Mouse (Mus musculus) brain, embryonic 18.5 days (tissue): ENCODE results near the gene Rnf227.
A peak's percentile ranks its signal among the peaks of the same experiment; 100 is the strongest.
"Not testable (repeated sequence)": the region's sequence is repeated elsewhere in the genome, so short reads cannot be mapped to it uniquely, and the experiment has no call there.

Experiments
- DNase-seq: peaks from one replicate; pipeline ENCODE4 v3.0.0-alpha.2; 2012; ENCODE audit warnings: low read depth, low spot score

Gene Rnf227

DNA sequence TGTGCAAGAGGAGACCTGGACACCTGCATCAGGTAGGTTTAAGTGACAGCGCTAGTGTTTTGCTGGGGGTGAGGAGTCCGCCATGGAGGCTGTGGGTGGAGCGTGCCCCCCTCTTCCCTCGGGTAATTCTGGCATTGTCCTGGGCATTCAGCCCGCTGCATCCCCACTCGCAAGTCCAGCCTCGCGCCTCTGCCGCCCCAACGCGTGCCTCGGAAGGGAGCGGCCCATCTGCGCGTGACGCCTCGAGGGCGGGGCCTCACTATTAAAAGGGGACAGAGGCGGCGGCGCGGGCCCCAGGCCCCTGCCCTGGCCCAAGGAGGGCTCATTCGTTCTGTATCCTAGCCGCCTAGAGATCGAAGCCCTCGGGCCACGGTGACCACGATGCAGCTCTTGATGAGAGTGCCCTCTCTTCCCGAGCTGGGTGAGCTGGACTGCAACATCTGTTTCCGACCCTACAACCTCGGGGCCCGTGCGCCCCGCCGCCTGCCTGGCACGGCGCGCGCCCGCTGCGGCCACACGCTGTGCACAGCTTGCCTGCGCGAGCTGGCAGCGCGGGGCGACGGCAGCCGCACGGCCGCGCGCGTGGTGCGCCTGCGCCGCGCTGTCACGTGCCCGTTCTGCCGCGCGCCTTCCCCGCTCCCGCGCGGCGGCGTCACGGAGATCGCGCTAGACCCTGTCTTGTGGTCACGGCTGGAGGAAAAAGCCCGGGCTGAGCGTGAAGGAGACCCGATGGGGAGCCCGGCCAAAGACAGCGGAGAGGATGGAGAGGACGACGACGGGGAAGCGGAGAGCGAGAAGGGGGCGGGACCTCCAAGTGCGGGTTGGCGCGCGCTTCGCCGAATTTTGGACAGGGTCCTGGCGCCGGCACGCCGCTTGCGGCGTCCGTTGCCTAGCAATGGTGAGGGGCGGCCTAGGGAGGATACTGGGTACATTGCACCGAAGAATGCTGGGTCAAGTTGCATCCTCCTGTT is at the start of gene Rnf227:
TSS of gene Rnf227 (plus strand) at position 301 of the 971 bp plus-strand sequence.
- DNase-seq: peak; percentile 71

DNA sequence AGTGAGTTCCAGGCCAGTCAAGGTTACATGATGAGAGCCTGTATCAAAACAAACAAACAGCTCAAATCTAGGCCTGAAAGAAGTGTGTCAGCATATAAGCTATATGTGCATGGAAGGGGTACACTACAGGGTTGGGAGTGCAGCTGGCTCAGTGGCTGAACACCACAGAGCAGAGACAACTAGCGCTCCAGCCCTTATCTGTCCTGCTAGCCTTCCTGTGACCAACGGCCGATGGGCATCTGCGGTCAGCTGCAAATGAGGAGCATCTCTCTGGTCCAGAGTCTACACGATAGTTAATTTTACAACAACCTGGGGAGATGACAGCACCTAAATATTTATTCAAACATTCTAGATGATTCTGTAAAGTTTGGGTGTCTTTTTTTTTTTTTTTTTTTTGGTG is 49.1 kb upstream of the Rnf227 start:
- no peak for DNase-seq

DNA sequence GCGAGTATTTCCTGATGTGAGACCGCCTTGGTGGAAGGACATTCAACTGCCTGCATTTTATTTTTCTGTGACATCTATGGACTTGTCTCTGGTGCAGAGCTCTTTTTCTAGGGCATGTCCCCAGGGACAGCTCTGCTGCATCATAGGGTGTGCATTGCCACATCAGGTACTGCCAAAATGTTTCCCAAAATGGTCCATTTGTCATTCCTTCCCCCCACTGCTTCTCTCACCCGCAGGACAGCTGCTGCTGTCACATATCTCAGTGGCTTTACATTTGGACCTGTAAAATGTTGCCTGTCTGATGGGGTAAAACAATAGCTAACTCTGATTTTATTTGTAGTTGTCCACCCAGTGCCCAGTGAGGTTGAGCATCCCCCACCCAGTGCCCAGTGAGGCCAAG is 45.0 kb upstream of the Rnf227 start:
- DNase-seq: no peak

DNA sequence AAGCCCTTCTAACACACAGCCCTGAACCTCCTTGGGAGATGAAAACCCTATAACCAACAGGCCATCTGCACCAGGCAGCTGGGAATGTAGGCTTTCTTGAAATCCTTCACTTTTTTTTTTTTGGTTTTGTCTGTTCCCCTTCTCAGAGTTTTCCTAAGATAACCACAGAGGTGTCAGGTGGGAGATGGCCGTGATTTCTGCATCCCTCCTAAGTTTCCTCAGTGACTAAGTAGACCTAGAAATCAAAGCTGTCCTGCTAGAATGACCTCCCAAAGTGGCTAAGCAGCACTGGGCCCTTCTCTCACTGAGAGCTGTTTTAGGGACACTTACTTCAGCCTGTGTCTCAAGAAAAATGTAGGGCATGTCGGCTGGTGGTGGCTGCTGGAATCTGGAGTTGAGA is 42.5 kb upstream of the Rnf227 start:
- DNase-seq: no peak

DNA sequence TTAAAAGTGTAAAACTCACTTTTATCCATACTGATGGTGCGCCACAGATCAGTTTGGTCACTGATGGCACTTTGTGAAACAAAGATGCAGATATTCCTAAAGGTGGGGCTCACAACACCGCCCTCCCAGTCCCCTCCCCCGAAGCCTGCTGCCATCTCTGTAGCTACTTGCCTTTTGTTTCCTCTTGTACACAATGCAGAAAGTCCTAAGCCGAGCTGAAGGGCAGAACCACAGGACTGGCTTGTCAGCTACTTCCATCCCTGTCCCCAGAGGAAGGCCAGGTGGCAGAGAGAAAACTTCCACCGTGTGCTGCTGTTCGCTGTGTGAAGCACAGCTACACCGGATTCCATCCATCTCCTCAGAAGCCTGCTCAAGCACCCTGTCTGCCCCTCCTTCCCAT is 42.0 kb upstream of the Rnf227 start:
- no peak for DNase-seq

DNA sequence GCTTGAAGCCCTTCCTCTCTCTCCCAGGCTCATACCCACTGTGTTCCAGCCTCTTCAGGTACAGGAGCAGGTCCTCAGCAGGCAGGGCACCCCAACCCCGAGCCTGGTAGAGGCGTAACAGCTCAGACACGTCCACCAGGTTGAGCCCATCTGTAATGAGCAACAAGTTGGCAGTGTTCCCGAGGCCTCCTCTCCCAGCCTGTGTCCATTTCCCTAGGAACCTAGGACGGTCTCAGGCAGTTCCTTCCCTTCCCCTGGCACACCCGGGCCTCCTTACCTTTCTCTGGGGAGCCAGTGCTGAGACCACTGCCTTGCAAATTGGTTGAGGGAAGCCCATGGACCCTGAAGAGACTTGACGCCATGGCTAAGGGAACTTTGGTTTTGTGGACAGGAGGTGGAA is 37.4 kb upstream of the Rnf227 start:
- DNase-seq: no peak

DNA sequence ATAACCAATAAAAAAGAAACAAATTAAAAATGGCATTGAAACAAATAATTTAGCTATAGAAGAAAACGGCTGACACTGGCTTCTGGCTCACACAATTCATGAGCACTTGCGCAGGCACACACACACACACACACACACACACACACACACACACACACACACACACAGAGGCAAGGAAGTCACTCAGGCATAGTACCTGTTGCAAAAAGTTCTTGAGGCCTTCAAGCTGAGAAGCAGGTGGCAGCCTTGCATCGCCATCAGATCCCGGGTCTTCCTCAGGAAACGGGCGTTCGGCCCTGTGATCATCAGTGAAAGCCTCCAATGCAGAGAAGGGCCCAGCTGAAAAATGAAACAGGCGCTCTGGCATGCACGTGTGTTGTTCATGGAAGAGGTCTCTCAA is 35.0 kb upstream of the Rnf227 start:
- no peak for DNase-seq

DNA sequence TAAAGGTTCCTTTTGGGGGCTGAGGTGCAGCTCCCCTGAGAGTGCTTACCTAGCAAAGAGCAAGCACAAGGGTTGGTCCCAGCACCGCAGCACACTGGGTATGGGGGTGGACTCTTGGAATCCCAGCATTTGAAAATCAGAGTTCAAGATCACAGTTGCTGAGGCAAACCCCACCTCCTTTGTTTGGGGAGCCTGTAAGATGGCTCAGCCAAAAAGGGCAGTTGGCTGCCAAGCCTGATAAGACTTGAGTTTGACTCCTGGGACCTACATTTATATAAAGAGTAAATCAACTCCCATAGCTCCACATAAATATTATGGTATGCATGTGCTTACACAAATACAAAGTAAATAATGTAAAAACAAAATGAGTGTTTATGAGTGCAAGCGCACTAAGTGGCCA is 34.2 kb upstream of the Rnf227 start:
- DNase-seq: no peak

DNA sequence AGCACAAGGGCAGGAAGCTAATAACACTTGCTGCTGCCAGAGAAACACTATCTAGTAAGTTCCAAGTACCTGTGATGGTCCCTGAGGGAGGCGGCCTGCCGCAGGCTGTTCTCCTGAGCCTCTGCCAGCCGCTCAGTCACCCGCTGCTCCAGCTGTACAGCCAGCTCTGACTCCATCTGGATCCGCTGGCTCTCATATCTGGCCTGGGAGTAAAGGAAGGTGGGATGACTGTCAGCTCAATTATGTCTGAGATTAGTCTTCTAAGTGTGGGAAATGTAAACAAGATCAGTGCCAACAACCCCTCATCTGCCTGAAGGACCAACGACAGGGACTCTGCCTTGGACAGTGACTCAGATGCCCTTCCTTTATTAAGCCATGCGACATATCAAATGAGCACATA is 29.0 kb upstream of the Rnf227 start:
- DNase-seq: no peak

DNA sequence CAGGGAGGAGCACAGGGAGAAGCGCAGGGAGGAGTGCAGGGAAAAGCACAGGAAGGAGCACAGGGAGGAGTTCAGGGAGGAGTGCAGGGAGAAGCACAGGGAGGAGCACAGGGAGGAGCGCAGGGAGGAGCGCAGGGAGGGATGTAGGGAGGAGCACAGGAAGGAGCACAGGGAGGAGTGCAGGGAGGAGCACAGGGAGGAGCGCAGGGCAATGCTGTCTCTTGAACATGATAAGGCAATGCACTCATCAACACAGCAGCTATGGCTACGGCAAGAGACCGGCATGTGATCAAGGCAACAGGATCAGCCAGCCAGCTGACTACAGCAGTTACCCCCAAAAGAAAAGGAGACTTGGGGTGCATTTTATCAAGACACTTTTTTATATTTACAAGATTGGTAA is 23.9 kb upstream of the Rnf227 start:
- no peak for DNase-seq

DNA sequence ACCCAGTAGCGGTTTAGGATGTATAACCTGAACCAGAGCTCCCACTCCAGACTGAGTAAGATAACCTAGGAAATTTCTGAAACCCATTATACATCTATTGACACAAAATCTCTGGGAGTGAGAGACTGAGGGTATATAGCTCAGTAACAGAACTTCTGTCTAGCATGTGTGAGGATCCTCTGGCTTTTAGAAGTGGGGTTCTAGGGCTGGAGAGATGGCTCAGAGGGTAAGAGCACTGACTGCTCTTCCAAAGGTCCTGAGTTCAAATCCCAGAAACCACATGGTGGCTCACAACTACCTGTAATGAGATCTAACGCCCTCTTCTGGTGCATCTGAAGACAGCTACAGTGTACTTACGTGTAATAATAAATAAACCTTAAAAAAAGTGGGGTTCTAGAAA is 22.3 kb upstream of the Rnf227 start:
- DNase-seq: not testable (repeated sequence)

DNA sequence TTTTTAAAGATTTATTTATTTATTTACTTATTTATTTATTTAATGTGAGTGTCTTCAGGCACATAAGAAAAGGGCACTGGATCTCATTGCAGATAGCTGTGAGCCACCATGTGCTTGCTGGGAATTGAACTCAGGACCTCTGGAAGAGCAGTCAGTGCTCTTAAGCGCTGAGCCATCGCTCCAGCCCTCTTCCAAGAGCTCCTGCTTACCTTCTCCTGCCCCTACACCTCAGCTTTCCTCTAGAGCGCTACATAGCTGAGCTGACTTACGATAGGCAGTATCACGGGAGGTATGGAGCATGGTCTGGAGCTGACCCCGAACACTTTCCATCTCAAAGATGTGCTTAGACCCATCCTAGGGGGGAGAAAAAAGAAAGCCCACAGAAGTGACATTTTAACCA is 18.7 kb upstream of the Rnf227 start:
- DNase-seq: no peak

DNA sequence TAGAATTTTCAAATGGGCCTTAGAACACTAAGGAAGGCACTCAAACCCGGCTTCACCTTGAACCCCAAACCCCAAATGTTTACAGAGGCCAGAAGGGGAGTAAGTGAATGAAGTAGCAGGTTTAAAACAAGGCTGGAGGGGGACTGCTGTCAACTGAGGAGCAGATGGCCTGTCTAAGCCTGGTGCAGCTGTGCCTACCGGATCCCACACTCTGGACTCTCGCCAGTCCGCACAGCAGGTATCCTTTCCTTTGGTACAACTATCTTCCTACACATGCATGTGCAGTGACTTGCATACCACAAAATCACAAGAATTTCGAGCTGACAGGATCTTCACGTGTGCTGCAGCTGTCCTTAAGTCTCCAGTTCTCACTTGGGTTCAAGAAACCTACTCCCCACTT is 18.3 kb upstream of the Rnf227 start:
- DNase-seq: no peak

DNA sequence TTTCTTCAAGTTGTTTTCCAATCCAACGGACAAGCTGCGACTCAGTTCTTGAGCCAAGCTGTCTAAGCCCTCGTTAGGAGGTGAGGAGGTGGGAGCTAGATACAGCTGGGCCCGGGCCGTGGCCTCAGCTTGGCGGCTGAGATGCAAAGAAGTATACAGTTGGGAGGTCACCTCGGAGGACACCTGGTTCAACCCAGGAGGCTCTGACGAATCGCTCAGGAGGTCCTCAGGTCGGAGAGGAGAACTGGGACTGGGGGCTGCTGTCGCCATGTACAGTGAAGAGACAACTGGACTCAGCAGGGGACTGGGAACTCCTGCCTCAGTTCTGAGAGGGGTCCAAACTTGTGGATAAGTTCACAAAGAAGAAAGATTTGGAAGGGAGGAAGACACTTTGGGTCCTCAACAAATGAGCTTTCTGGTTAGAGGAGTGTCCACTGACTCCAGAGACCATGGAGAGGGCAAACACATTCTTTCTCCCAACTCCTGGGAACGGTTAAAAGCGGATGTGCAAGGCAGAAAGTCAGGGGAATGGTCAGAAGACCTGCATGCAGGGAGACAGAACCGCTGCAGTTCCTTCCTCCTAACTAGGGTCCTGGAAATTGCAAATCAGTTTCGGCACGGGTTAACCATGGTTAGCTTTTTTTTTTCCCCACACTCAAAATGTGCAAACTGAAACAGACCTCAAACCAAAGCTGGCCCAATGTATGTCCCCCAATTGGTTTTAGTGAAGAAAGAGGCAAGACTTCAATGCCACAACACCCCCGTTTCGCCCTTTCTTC is 17.4 kb upstream of the Rnf227 start:
- DNase-seq: no peak

DNA sequence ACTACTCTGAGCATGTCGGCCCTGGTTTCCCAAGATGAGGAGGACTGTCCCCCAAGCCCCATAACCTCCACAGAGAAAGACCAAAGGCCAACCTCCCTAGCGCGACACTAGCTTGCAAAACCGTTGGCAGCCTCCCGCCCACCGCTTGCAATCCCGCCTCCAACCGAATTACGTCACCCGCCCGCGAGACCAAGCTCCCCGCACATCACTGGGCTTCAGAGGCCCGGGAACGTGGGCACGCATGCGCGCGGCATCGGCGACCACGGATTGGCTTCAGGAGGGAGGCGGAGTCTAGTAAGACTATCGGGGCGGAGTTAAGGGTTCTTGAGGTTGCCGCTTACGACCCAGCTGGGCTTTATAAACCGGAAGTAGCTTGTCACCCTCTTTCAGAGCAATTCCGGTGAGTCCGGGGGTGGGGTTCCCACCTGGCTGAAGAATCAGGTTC is 16.6 kb upstream of the Rnf227 start, which contains the start of the genes Cntrob and Trappc1:
TSS of gene Cntrob (minus strand) at position 109 of the 445 bp plus-strand sequence.
TSS of gene Trappc1 (plus strand) at position 314 of the 445 bp plus-strand sequence.
- DNase-seq: peak; percentile 96

DNA sequence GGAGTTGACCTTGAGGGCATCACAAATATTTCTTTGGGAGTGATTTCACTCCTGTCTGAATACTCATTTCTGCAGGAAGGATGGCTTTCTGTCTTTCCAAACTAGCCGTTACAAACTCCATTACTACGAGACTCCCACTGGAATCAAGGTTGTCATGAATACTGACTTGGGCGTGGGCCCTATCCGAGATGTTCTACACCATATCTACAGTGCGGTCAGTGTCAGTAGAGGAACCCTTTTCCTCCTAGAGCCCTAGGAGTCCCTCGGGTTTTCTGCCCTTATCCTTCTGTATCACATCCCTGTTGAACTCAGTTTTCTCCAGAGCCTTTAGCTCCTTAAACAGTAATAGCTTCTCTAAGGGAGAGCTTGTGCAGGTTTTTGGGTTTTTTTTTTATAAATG is 15.5 kb upstream of the Rnf227 start:
- no peak for DNase-seq

DNA sequence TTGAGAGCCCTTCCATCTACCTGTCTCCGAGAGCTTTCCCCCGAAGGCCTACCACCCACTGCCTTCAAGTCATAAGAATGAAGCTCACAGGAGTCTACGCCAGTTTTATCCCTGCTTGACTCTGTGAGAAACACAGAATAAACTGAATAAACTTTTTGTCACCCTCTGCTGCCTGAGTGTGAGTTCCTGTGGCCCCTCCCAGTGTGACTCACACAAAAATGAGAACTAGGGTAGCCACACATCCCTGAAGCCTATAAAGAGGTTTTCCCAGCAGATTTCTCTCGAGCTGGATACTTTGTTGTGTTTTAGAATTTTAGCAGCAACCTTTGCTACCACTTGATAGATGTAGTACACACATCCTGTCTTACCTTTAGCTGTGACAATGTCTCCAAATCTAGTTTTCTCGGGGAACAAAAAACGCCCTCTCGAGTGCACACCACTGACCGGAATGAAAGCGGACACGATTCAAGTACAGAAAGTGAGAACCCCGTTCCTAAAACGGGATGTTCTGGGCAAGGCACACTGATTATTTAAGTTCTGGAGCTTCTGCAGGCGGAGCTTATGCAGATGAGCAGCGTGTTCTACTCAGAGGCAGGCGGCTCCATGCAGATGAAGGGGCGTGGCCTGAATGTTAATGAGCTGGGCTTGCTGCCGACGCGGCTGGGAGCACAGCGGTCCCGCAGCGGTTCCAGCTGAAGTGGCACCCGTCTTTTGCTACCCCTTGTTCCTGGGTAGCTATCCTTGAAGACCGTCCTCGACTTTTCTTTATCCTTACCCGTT is 14.4 kb upstream of the Rnf227 start, which contains the start of gene Kcnab3:
TSS of gene Kcnab3 (plus strand) at position 631 of the 780 bp plus-strand sequence.
- no peak for DNase-seq

DNA sequence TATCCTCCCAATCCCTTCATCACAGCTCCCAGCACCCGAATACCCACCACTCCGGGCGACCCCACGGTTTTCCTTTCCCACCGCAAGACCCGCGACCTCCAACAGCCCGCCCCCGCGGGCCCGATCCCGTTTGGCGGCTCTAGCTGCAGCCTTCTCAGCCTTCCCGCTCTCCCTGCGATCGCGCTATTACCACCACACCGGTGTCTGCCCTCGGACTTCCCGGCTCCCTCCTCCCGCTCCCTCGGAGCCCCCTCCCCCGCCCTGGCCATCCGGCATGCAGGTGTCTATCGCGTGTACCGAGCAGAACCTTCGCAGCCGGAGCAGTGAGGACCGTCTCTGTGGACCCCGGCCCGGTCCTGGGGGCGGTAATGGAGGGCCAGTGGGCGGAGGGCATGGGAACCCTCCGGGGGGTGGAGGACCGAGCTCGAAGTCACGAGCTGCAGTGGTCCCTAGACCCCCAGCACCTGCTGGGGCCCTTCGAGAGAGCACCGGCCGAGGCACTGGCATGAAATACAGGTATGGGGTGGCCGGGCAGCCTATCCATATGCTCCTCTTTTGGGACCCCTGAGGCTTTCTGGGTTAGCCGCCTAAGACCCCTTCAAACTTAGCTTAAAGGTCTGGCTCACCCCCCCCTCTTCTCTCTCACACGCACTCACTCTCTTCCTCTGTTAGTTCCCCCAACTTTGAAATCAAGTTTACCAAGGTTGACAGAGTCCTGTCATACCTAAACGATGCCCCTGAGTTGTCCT is 13.7 kb upstream of the Rnf227 start:
- no peak for DNase-seq

DNA sequence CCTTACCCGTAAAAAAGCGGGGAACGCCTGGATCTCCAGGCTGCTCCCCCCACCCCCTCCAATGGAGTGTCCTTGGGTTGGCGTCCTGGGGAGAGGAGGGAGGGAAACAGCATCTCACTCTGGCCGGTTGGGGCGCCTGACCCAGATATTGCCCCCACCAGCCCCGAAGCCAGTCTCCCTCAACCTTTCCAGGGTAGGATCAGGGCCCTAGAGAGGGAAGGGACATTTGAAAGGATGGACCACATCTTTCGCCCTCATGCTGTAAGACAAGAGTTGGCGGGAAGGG is 13.2 kb upstream of the Rnf227 start:
- no peak for DNase-seq

DNA sequence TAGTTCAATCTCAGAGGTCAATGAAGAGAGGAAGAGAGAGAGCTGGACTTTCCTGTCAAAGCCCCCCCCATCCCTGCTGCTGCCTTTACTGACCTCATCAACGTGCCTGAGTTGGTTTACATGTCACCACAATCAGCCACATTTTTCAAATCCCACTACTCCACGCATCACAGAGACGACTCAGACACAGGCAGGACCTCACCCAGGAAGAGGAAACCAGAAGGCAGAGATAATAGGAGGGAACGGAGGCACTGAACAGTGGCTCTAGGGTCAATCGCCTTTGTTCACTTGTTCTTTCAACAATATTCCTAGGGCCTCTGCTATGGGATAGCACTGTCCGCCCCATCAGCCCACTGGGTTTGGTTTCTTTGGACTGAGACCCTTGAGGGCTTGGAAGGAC is 12.6 kb upstream of the Rnf227 start:
- no peak for DNase-seq

DNA sequence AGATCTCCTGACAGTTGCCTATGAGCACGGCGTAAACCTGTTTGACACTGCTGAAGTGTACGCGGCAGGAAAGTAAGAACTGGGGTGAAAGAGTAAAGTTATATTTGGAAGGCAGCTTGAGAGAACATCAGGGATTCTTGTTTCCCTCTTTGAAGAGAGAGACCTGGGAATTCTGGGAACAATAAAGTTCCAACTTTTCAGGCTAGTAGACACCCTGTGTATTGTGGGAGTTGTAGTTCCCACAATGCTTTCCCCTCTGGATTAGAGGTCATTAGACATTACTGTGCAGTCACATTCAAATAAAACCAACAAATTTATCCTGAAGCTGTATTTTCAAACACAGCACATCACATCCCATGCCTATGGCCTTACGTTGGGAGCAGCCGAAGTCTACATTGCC is 11.7 kb upstream of the Rnf227 start:
- DNase-seq: no peak
